Mouse (Mus musculus) gastrocnemius, postnatal 14 days (tissue): Measurements from ENCODE around the gene Espnl. TPM values are rescaled to one million over a fixed set of nuclear protein-coding genes. Genes with fewer than 3 reads are reported as not detected.

Source experiments
- DNase-seq: peaks from one replicate; pipeline ENCODE4 v3.0.0; 2021; ENCODE audit warnings: mixed read lengths
- intact Hi-C: fragments of 180-260 bp; cut with DNase I; formaldehyde crosslinking; loops from one replicate; pipeline ENCODE4 v1.15.1; 2025; ENCODE audit warnings: low total_unique reads
- total RNA-seq, 2 experiments: library from RNA; stranded (reverse); gene quantifications; 2 replicates each; pipeline ENCODE4 v1.2.3; 2021

The Espnl gene
- total RNA-seq, 2 experiments from 2014 or later = 0.07 to 0.18 TPM

- intact Hi-C loops = no loop called here
- no peak for DNase-seq
Observed at GRCm38 (mm10) chr1:91367295-91367694, 45.4 kb downstream of the Espnl start.

- intact Hi-C loops = no loop called here
- no peak for DNase-seq
Observed at GRCm38 (mm10) chr1:91369408-91369807, 47.5 kb downstream of the Espnl start.

GRCm38 (mm10) chr1:91370055-91370454 lies 48.2 kb downstream of the Espnl start:
- intact Hi-C loops = no loop called here
- DNase-seq = no peak

- intact Hi-C loops = no loop called here
Observed at GRCm38 (mm10) chr1:91373414-91373835, 51.5 kb downstream of the Espnl start.

GRCm38 (mm10) chr1:91380453-91381090 lies 58.7 kb downstream of the Espnl start:
- intact Hi-C loops = no loop called here
- DNase-seq = peak; percentile 77

More at GRCm38 (mm10) chr1:91373414-91373835, 51.5 kb downstream of the Espnl start:
- no peak for DNase-seq

- intact Hi-C loops = no loop called here
- DNase-seq = no peak
Observed at GRCm38 (mm10) chr1:91381091-91381471, 59.2 kb downstream of the Espnl start.

- intact Hi-C loops = no loop called here
- DNase-seq = no peak
Observed at GRCm38 (mm10) chr1:91390369-91390768, 68.5 kb downstream of the Espnl start.

GRCm38 (mm10) chr1:91397927-91398259 lies 76.0 kb downstream of the Espnl start:
- DNase-seq = no peak
- intact Hi-C loops = no loop called here

Other genes with a start within 250 kb of the Espnl start
- not detected for gene Rbm44, start 177.0 kb upstream of the Espnl start, total RNA-seq
- 10 to 100 TPM; 28.5 to 29.4 TPM for gene Ramp1, start 142.3 kb upstream of the Espnl start, total RNA-seq
- gene Ube2f, start 71.8 kb upstream of the Espnl start, total RNA-seq = 10 to 100 TPM; 55.9 to 59.7 TPM
- gene Scly, start 23.7 kb upstream of the Espnl start, total RNA-seq = 10 to 100 TPM in 1 of 2 experiments, 1 to 10 TPM in 1; 9.5 to 10.2 TPM
- 10 to 100 TPM; 50.4 to 72.9 TPM for gene Klhl30, start 28.9 kb downstream of the Espnl start, total RNA-seq
- 1 to 10 TPM; 2.0 to 2.6 TPM for gene Erfe, start 44.4 kb downstream of the Espnl start, total RNA-seq
- 10 to 100 TPM; 32.1 to 33.4 TPM for gene Ilkap, start 76.7 kb downstream of the Espnl start, total RNA-seq
- 10 to 100 TPM; 13.6 to 15.2 TPM for gene Hes6, start 92.0 kb downstream of the Espnl start, total RNA-seq
- 1 to 10 TPM; 2.9 to 9.2 TPM for gene Per2, start 137.2 kb downstream of the Espnl start, total RNA-seq
- gene Traf3ip1, start 172.6 kb downstream of the Espnl start, total RNA-seq = 1 to 10 TPM; 3.2 to 3.3 TPM
- gene Asb1, start 218.5 kb downstream of the Espnl start, total RNA-seq = 10 to 100 TPM; 13.8 to 14.9 TPM